Mouse (Mus musculus) mature B cell (primary cell): ENCODE results near the gene Srgap1.

Experiments
- in situ Hi-C: fragments of 300-500 bp; cut with MboI; formaldehyde crosslinking; loops from 2 replicates; pipeline ENCODE4 v1.14.3; 2019

The Srgap1 gene

GRCm38 (mm10) chr10:121877906-121878305 is 169.2 kb downstream of the Srgap1 start:
- in situ Hi-C loops: no loop called here

GRCm38 (mm10) chr10:121873063-121873489 is 174.0 kb downstream of the Srgap1 start:
- in situ Hi-C loops: no loop called here

GRCm38 (mm10) chr10:121869941-121870340 is 177.2 kb downstream of the Srgap1 start:
- in situ Hi-C loops: no loop called here

GRCm38 (mm10) chr10:121868255-121868654 is 178.9 kb downstream of the Srgap1 start:
- in situ Hi-C loops: no loop called here

GRCm38 (mm10) chr10:121865503-121866239 is 181.4 kb downstream of the Srgap1 start:
- in situ Hi-C loops: no loop called here

GRCm38 (mm10) chr10:121860924-121861323 is 186.2 kb downstream of the Srgap1 start:
- in situ Hi-C loops: no loop called here

- in situ Hi-C loops: no loop called here
These were observed 187.1 kb downstream of the Srgap1 start for GRCm38 (mm10) chr10:121859803-121860571.

GRCm38 (mm10) chr10:121858911-121859310 is 188.2 kb downstream of the Srgap1 start:
- in situ Hi-C loops: no loop called here

- in situ Hi-C loops: no loop called here
These were observed 189.0 kb downstream of the Srgap1 start for GRCm38 (mm10) chr10:121858086-121858485.

- in situ Hi-C loops: no loop called here
These were observed 191.2 kb downstream of the Srgap1 start for GRCm38 (mm10) chr10:121855863-121856446.

GRCm38 (mm10) chr10:121853385-121853808 is 193.7 kb downstream of the Srgap1 start:
- in situ Hi-C loops: no loop called here

- in situ Hi-C loops: no loop called here
These were observed 197.6 kb downstream of the Srgap1 start for GRCm38 (mm10) chr10:121849496-121849895.

GRCm38 (mm10) chr10:121845677-121846076 is 201.4 kb downstream of the Srgap1 start:
- in situ Hi-C loops: no loop called here

GRCm38 (mm10) chr10:121837166-121837898 is 209.8 kb downstream of the Srgap1 start:
- in situ Hi-C loops: no loop called here

- in situ Hi-C loops: no loop called here
These were observed 210.5 kb downstream of the Srgap1 start for GRCm38 (mm10) chr10:121836507-121837165.

- in situ Hi-C loops: no loop called here
These were observed 213.7 kb downstream of the Srgap1 start for GRCm38 (mm10) chr10:121833443-121833842.

GRCm38 (mm10) chr10:121830335-121831307 is 216.5 kb downstream of the Srgap1 start:
- in situ Hi-C loops: no loop called here

- in situ Hi-C loops: no loop called here
These were observed 217.3 kb downstream of the Srgap1 start for GRCm38 (mm10) chr10:121829800-121830303.

GRCm38 (mm10) chr10:121829034-121829433 is 218.1 kb downstream of the Srgap1 start:
- in situ Hi-C loops: no loop called here

- in situ Hi-C loops: no loop called here
These were observed 224.4 kb downstream of the Srgap1 start for GRCm38 (mm10) chr10:121822674-121823073.
